Mouse (Mus musculus) limb, embryonic 14.5 days (tissue): ENCODE results near the gene Ptgir. TPM values are rescaled to one million over a fixed set of nuclear protein-coding genes. Genes with fewer than 3 reads are reported as not detected.
A peak's percentile ranks its signal among the peaks of the same experiment; 100 is the strongest.

ENCODE experiments used
- ATAC-seq: fragments of 200-750 bp; cut with Nextera tagmentation; 2 replicates; pipeline ENCODE4 v1.8.0; 2017; ENCODE audit warnings: low read depth, moderate number of reproducible peaks, moderate TSS enrichment; ENCODE audit not compliant: low FRiP score
- DNase-seq: peaks from one replicate; pipeline ENCODE4 v3.0.0-alpha.2; 2015; ENCODE audit warnings: low spot score
- H3K27ac ChIP-seq: fragments of 300-500 bp; sonication (generic); replicated peaks from 2 replicates; pipeline ENCODE4 v1.5.1; 2014; ENCODE audit warnings: low read depth, mild to moderate bottlenecking, low read length, moderate library complexity, mixed read lengths
- H3K27me3 ChIP-seq: fragments of 300-500 bp; sonication (generic); 2 replicates; pipeline ENCODE4 v1.6.1; 2014; ENCODE audit warnings: low read length, mixed read lengths; ENCODE audit not compliant: control insufficient read depth, insufficient read depth
- H3K36me3 ChIP-seq: fragments of 300-500 bp; sonication (generic); 2 replicates; pipeline ENCODE4 v1.6.1; 2014; ENCODE audit warnings: mild to moderate bottlenecking, low read length, moderate library complexity, mixed read lengths; ENCODE audit not compliant: control insufficient read depth, insufficient read depth
- H3K4me1 ChIP-seq: fragments of 300-500 bp; sonication (generic); 2 replicates; pipeline ENCODE4 v1.6.1; 2014; ENCODE audit warnings: antibody characterized with exemption, low read length, mixed read lengths; ENCODE audit not compliant: control insufficient read depth, insufficient read depth
- H3K4me2 ChIP-seq: fragments of 300-500 bp; sonication (generic); replicated peaks from 2 replicates; pipeline ENCODE4 v1.6.1; 2014; ENCODE audit warnings: low read depth, mild to moderate bottlenecking, low read length, moderate library complexity; ENCODE audit not compliant: severe bottlenecking
- H3K4me3 ChIP-seq: fragments of 300-500 bp; sonication (generic); replicated peaks from 2 replicates; pipeline ENCODE4 v1.5.1; 2014; ENCODE audit warnings: low read length
- H3K9ac ChIP-seq: fragments of 300-500 bp; sonication (generic); 2 replicates; pipeline ENCODE4 v1.6.1; 2014; ENCODE audit warnings: mild to moderate bottlenecking, low read depth, low read length, moderate library complexity; ENCODE audit not compliant: severe bottlenecking
- H3K9me3 ChIP-seq: fragments of 300-500 bp; sonication (generic); 2 replicates; pipeline ENCODE4 v1.6.1; 2016; ENCODE audit warnings: low read length; ENCODE audit not compliant: control insufficient read depth
- POLR2A ChIP-seq: fragments of 200-500 bp; IDR thresholded peaks from 2 replicates; pipeline ENCODE4 v1.8.0; 2012; ENCODE audit warnings: inconsistent platforms, mild to moderate bottlenecking, moderate library complexity, borderline replicate concordance; ENCODE audit not compliant: insufficient read depth, insufficient read length; ENCODE audit errors: extremely low read depth
- WGBS: fragments of 180-500 bp; shearing (Covaris S2); extraction: QIAGEN DNeasy Blood & Tissue Kit; methylation state at CpG from one replicate; pipeline ENCODE4 v1.1.7; 2014; 5-methylcytosine and 5-hydroxymethylcytosine counted together
- polyA plus RNA-seq, 2 experiments: library from polyadenylated mRNA; depleted of rRNA in 1 of 2; stranded (reverse) in 1 of 2; unstranded in 1 of 2; fragments of >200 nt; fragmentation: Nextera tagmentation in 1 of 2; extraction: Ambion mirVana in 1 of 2; gene quantifications; 2 replicates each; pipeline versions ENCODE4 v1.2.1 to v1.2.3; 2012 to 2014

The Ptgir gene
- polyA plus RNA-seq (2012; rRNA removed), result 3.6 and 4.1 TPM in 2 replicates
- 2.3 and 2.8 TPM in 2 replicates for polyA plus RNA-seq (2014; fragmentation: Nextera tagmentation; extraction: Ambion mirVana)

DNA sequence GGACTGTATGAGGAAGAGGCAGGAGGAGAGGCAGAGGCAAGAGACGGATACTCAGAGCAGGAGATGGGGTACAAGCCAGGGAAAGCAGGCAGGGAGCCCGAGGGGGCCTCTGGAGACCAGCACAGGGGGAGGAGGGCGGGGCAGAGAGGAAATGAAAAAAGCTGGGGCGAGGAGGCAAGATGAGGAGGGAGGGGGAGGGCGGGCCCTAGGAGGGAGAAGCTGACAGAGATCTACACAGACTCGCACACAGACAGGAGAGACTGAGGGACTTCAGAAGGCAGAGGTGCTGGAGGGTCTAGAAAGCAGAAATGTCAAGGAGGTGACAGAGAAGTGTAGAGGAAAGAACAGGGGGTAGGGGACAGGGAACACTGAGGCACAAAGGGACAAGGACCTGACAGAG, at the start of gene Ptgir:
Ptgir (plus strand) TSS at position 210 of the 400 bp plus-strand sequence.
- no peak within 1 kb of the TSS for H3K27ac ChIP-seq
- TF ChIP-seq POLR2A, result no peak
- H3K27me3 ChIP-seq, result no peaks in the 10 kb centered on the region
- peak within 1 kb of the TSS; percentile 4; the same call in 1 of the 2 replicates for H3K9ac ChIP-seq
- peaks cover 22% of the 10 kb centered on the region for H3K4me1 ChIP-seq
- DNase-seq, result peak; percentile 44
- WGBS, result 8% methylated on average over 6 of the region's 6 CpGs
- no peaks in the 10 kb centered on the region for H3K36me3 ChIP-seq
- ATAC-seq, result peak; percentile 14; the same call in 1 of the 2 replicates
- no peak within 1 kb of the TSS for H3K4me3 ChIP-seq
- 0 out of 2 replicates have a peak within 1 kb of the TSS, but pooled peaks have one; percentile 13 for H3K4me2 ChIP-seq
- H3K9me3 ChIP-seq, result no peaks in the 10 kb centered on the region

DNA sequence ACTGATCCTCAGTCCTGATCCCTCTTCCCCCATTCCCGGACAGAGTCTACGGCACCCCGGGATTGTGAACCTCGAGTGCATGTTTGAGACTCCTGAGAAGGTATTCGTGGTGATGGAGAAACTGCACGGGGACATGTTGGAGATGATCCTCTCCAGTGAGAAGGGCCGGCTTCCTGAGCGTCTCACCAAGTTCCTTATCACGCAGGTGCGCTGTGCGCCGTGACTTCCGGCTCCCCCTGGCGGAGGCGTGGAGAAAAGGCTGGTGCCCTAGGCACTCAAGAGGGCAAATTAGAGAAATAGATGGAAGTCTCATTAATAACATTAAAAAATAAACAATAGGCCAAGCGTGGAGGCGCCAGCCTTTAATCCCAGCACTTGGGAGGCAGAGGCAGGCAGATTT, 48.0 kb upstream of the Ptgir start:
- H3K4me2 ChIP-seq, result no peak overlapping the region
- H3K4me3 ChIP-seq, result no peak overlapping the region
- no peaks in the 10 kb centered on the region for H3K4me1 ChIP-seq
- no peak for DNase-seq
- no peak overlapping the region for H3K9ac ChIP-seq
- no peaks in the 10 kb centered on the region for H3K27me3 ChIP-seq
- no peak for ATAC-seq
- TF ChIP-seq POLR2A, result no peak
- H3K36me3 ChIP-seq, result peaks cover 77% of the 10 kb centered on the region
- no peak overlapping the region for H3K27ac ChIP-seq
- 22% methylated on average over 17 of the region's 17 CpGs for WGBS
- no peaks in the 10 kb centered on the region for H3K9me3 ChIP-seq

GRCm38 (mm10) chr7:16859902-16860651, 46.2 kb upstream of the Ptgir start:
- Histone ChIP-seq H3K36me3 (peaks cover 78% of the 10 kb centered on the region), H3K9ac (no peak overlapping the region)
- TF ChIP-seq POLR2A, result no peak

DNA sequence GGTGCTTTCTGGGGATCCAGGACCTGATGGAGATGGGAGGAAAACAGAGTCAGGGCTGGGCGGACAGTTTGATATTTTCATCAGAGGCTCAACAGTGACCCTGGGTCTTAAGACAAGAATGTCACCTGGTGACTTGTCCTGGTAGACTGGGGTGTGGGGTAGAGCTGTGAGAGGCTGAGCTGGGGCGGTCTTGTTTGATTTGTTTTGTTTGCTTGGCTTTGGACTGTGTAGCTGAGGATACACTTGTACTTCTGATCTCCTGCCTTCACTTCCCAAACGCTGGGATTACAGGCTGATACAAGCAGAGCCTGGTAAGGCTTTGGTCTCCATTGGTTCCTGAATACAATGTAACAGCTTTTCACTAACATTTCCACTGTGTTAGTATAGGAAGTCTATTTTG, 38.8 kb upstream of the Ptgir start:
- Histone ChIP-seq H3K4me1 (no peaks in the 10 kb centered on the region), H3K4me3 (no peak overlapping the region), H3K27me3 (no peaks in the 10 kb centered on the region), H3K9ac (no peak overlapping the region), H3K27ac (no peak overlapping the region), H3K4me2 (no peak overlapping the region), H3K36me3 (peaks cover 75% of the 10 kb centered on the region), H3K9me3 (no peaks in the 10 kb centered on the region)
- 86% methylated on average over 3 of the region's 3 CpGs for WGBS
- no peak for DNase-seq
- TF ChIP-seq POLR2A, result no peak
- no peak for ATAC-seq

More at GRCm38 (mm10) chr7:16859902-16860651, 46.2 kb upstream of the Ptgir start:
- H3K27ac ChIP-seq, result no peak overlapping the region
- ATAC-seq (no peak), DNase-seq (peak; percentile 56)
- no peaks in the 10 kb centered on the region for H3K9me3 ChIP-seq
- H3K4me3 ChIP-seq, result no peak overlapping the region
- no peaks in the 10 kb centered on the region for H3K27me3 ChIP-seq
- no peak overlapping the region for H3K4me2 ChIP-seq
- H3K4me1 ChIP-seq, result no peaks in the 10 kb centered on the region
- 34% methylated on average over 5 of the region's 5 CpGs for WGBS

GRCm38 (mm10) chr7:16869497-16869896, 36.8 kb upstream of the Ptgir start:
- no peak for TF ChIP-seq POLR2A

More at GRCm38 (mm10) chr7:16869497-16869896, 36.8 kb upstream of the Ptgir start:
- Histone ChIP-seq H3K27me3 (no peaks in the 10 kb centered on the region), H3K9me3 (no peaks in the 10 kb centered on the region), H3K27ac (no peak overlapping the region), H3K9ac (no peak overlapping the region), H3K4me3 (peak overlapping the region; percentile 18; the same call in 1 of the 2 replicates), H3K36me3 (peaks cover 61% of the 10 kb centered on the region), H3K4me2 (peak overlapping the region; percentile 31; the same call in 1 of the 2 replicates), H3K4me1 (no peaks in the 10 kb centered on the region)
- 31% methylated on average over 16 of the region's 16 CpGs for WGBS
- DNase-seq (peak; percentile 83), ATAC-seq (peak; percentile 93)
